Mouse (Mus musculus) layer of hippocampus, postnatal 14 days (tissue): ENCODE data around the gene Tbx20. TPM values are rescaled to one million over a fixed set of nuclear protein-coding genes. Genes with fewer than 3 reads are reported as not detected.
A peak's percentile ranks its signal among the peaks of the same experiment; 100 is the strongest.

Source experiments
- DNase-seq, 2 experiments: peaks; one replicate each; pipeline ENCODE4 v3.0.0; 2021 to 2022; ENCODE audit warnings: low spot score in 2 of 2, mixed read lengths in 1 of 2
- total RNA-seq, 2 experiments: library from RNA; stranded (reverse); gene quantifications; 2 replicates each; pipeline ENCODE4 v1.2.3; 2021

Gene Tbx20
- total RNA-seq, 2 experiments from 2014 or later: not detected

DNA sequence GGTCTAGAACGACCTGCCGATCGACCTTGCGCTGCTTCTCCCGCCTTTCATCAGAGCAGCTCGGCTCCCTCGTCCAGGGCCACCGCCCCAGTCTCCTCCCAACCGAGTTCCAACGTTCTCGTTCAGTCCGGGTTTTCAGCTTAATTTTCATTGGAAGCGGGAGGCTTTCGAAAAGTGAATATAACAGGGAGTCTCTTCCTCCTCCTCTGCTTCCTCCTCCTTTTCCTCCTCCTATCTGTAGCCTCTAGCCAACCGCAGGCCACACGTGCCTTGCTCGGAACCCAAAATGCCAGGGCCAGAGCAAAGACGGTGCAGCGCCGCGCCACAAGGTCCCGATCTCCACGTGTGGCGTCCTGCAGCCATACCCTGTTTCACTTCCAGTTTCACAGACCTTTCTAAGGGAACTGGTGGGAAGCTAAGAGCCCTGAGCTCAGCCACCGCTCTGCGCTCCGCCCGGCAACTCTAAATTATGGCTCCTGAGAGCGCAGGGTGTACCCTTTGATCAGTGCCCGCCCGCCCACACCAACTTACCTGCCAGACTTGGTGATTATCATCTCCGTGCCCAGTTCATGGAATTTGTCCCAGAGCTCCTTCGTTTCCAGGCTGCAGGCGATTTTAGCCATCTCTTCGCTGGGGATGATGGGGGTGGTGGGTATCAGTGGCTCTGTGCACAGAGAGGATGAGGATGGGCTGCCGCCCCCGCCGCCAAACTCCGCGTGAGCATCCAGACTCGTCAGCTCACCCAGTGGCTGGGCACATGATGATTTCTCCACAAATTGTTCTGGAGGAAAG is 3.8 kb downstream of the Tbx20 start:
- no peak for DNase-seq

DNA sequence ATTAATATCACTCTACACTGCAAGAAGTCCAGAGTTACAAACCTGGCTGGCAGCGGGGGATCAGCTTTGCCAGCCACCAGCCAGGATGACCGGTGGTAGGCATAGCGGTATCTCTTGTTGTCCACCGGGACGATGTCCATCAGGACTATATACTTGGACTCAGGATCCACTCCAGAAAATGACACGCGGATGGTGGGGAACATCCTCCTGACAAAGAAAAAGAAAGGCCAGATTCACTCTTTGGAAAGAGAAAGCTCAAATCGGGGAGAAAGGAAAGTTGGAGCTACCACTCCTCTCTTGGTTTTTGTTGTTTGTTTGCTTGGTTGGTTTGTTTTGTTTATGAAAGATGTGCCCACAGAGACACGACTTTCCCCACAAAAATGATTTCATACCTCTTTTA is 4.5 kb downstream of the Tbx20 start:
- DNase-seq: no peak

GRCm38 (mm10) chr9:24767056-24767455 is 7.0 kb downstream of the Tbx20 start:
- no peak for DNase-seq

DNA sequence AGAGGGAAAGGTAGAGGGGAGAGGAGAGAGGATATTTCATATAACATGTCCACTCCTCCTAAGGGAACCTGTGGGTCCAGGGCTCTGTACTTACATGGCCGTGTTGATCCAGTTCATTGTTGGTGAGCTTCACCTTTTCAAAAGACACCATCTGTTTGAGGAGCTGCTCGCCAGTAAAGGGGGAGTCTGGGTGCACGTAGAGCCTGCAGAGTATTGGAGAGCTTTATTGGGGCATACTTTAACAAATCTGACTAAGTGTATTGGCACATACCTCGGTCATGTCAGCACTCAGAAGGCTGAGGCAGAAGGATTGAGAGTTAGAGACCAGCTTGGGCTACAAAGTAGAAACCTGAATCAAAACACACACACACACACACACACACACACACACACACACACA is 8.5 kb downstream of the Tbx20 start:
- no peak for DNase-seq

GRCm38 (mm10) chr9:24760461-24760860 is 13.6 kb downstream of the Tbx20 start:
- DNase-seq: no peak

DNA sequence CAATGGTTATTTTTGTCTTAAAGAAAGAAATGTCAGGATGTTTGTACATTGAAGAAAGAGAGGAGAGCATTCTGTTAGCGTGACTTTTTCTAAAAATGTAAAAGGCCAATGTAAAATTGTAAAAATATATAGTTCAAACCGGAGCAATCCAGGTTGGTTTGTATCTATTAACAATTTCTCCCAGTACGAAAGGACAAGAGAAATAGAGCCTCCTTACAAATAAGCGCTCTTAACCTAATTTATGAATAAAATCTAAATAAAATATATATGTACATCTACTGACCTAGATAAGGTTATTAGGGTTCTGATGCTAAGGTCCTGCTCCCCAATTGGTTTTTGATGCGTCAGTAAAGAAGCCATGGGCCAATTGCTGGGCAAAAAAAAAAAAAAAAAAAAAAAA is 29.1 kb downstream of the Tbx20 start:
- no peak for DNase-seq

DNA sequence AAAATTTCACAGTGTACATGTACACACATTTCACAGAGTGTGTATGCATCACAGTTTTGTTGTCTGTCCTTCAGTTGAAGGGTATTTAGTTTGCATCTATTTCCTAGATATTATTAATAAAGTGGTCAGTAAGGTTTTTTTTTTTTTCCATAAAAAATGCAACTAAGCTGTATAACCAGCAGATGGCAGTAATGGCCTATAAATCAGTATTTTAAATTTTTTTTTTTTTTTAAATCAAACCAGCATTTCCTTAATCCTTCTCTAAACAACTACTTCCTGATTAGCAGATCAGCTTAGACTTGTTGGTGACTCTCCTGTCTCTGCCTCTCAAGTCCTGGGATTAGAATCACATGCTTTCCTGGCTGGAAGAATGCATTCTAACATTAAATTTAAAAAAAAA is 72.9 kb downstream of the Tbx20 start:
- DNase-seq: no peak

GRCm38 (mm10) chr9:24696405-24696778 is 77.7 kb downstream of the Tbx20 start:
- no peak for DNase-seq

- peak; percentile 10 to 14 for DNase-seq
These were observed 78.3 kb downstream of the Tbx20 start, which contains the start of gene Dpy19l2 for GRCm38 (mm10) chr9:24695700-24696404. TSS of gene Dpy19l2 (minus strand) at chr9:24696293.

Other genes with a start within 250 kb of the Tbx20 start
- not detected for gene Cypt4, start 149.1 kb downstream of the Tbx20 start, total RNA-seq
- gene Dpy19l2, start 78.0 kb downstream of the Tbx20 start, total RNA-seq: under 1 TPM; 0.51 to 0.60 TPM